Mouse (Mus musculus): ENCODE data around the gene Arhgap8. TPM values are rescaled to one million over a fixed set of nuclear protein-coding genes. Genes with fewer than 3 reads are reported as not detected.

The Arhgap8 gene
- 3.5 and 8.6 TPM in 2 replicates for polyA plus RNA-seq (2015; fragmentation: Nextera tagmentation; extraction: Ambion mirVana)

DNA sequence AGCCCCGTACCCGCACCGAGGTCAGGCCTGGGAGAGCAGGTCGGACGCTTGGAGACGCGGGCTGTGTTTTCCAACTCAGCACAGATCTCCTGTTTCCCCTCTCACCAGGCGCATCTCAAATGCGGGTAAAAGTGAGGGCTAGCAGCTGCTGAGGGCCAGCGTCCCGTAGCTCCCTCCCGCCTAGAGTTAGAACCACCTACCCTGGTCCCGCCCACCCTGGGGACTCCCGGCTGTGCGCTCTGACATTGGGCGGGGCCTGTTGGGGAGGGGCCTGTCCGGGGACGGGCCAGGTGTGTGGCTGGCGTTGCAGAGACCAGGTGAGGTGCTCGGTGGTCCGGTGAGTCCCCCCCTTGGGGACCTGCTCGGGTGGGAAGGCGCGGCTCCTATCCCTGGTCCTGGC, at the start of gene Arhgap8:
TSS of gene Arhgap8 (plus strand) at position 262 of the 400 bp plus-strand sequence.
- 5% methylated on average over 24 of the region's 24 CpGs for WGBS
- peak; percentile 63; the same call in 1 of the 2 replicates for ATAC-seq (replicated peaks; ENCODE audit: insufficient number of reproducible peaks, insufficient read depth, low FRiP score, low read depth)
- peak within 1 kb of the TSS; percentile 16; the same call in 1 of the 2 replicates for H3K27ac ChIP-seq

DNA sequence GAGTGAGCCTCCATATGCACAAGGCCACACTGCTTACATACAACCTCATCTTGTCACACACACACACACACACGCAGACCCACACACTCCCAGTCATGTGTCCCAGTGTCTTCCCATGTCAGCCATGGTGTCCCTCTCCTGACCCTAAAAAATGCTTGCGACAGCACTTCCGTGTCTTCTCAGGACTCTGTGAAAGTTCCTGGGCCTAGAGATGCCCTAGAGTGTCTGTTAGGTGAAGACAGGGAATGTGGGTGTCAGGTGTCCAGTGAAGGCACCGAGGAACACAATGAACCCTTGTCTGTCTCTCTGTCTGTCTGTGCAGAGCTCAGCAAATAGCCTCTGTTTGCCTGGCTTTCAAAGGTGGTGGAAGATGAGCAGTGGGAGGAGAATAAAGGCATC, 49.2 kb upstream of the Arhgap8 start:
- H3K27me3 ChIP-seq, result no peaks in the 10 kb centered on the region
- no peak for ATAC-seq (replicated peaks; ENCODE audit: insufficient number of reproducible peaks, insufficient read depth, low FRiP score, low read depth)
- no peak overlapping the region for H3K4me3 ChIP-seq
- H3K36me3 ChIP-seq, result no peaks in the 10 kb centered on the region
- H3K4me1 ChIP-seq (replicated peaks), result peaks cover 26% of the 10 kb centered on the region
- H3K27ac ChIP-seq, result no peak overlapping the region
- H3K9me3 ChIP-seq (replicated peaks), result no peaks in the 10 kb centered on the region
- no peak overlapping the region for H3K9ac ChIP-seq
- WGBS, result 75% methylated on average over 4 of the region's 4 CpGs
- no peak overlapping the region for H3K4me2 ChIP-seq

More for the DNA sequence above, at the start of gene Arhgap8:
- Histone ChIP-seq H3K36me3 (no peaks in the 10 kb centered on the region), H3K9me3 (replicated peaks) (no peaks in the 10 kb centered on the region), H3K4me1 (replicated peaks) (peaks cover 22% of the 10 kb centered on the region), H3K4me2 (peak within 1 kb of the TSS; percentile 83), H3K4me3 (peak within 1 kb of the TSS; percentile 52), H3K27me3 (0 out of 2 replicates have a peak, but pooled peaks cover 4% of the 10 kb centered on the region), H3K9ac (peak within 1 kb of the TSS; percentile 55)

DNA sequence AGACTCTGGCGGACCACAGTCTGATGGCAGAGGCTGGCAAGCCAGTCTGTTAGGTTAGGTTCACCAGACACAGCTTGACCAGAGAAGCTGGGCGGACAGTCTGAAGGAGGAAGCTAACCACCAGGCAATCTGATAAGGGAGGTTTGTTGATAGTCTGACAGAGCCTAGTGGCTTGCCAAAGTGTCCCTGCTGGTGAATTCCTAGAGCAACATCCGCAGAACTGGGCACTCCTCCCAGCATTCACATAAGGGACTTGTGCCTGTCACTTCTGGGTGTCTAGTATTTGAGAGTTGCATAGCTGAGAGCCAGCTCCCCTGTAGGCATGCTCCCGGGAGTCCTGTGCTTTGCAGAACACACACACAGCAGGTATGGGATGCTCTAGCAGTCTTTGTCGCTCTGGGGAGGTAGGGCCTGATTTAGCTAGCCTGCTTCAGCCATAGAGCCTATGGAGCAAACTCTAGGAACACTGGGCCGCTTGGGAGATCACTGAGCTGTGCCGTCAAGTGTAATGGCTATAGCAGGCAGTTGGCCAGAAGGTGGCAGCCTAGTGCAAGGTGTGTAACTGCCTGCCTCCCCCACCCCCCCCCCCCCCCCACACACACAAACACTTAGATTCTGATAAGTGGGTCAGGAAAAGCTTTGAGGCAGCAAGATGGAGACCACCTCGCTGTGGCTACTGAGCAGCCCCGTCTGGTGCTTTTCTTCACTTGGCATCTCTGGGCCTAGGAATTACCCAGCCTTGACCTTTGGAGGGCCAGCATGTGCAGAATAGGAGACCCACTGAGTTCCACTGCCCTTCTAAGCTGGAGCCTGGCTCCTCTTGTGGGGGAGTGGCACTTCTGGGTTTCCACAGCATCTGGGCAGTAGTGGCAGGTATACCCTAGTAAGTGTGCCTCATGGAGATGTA, 48.2 kb upstream of the Arhgap8 start:
- no peak for ATAC-seq (replicated peaks; ENCODE audit: insufficient number of reproducible peaks, insufficient read depth, low FRiP score, low read depth)
- H3K27ac ChIP-seq, result no peak overlapping the region

DNA sequence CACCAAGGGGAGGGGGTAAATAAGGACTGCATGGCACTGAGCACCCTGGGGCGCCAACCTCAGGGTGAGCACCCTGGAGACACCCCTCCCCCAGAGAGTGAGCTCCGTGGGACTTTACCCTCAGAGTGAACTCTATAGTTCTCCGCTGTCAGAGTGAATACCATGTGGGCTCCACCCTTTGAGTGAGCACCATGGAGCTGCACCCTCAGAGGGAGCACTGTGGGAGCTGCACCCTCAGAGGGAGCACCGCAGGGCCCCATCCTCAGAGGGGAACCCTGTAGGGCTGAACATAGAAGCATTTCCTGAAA, 47.6 kb upstream of the Arhgap8 start:
- Histone ChIP-seq H3K27me3 (no peaks in the 10 kb centered on the region), H3K4me3 (no peak overlapping the region), H3K9me3 (replicated peaks) (no peaks in the 10 kb centered on the region), H3K27ac (no peak overlapping the region), H3K4me2 (no peak overlapping the region), H3K9ac (no peak overlapping the region), H3K4me1 (replicated peaks) (peaks cover 22% of the 10 kb centered on the region), H3K36me3 (no peaks in the 10 kb centered on the region)
- no peak for ATAC-seq (replicated peaks; ENCODE audit: insufficient number of reproducible peaks, insufficient read depth, low FRiP score, low read depth)
- WGBS, result 85% methylated on average over 4 of the region's 4 CpGs

More for the DNA sequence above, 48.2 kb upstream of the Arhgap8 start:
- H3K4me1 ChIP-seq (replicated peaks), result peaks cover 22% of the 10 kb centered on the region
- H3K27me3 ChIP-seq, result no peaks in the 10 kb centered on the region
- no peak overlapping the region for H3K9ac ChIP-seq
- WGBS, result 41% methylated on average over 9 of the region's 9 CpGs
- H3K9me3 ChIP-seq (replicated peaks), result no peaks in the 10 kb centered on the region
- H3K36me3 ChIP-seq, result no peaks in the 10 kb centered on the region
- H3K4me2 ChIP-seq, result no peak overlapping the region
- no peak overlapping the region for H3K4me3 ChIP-seq

DNA sequence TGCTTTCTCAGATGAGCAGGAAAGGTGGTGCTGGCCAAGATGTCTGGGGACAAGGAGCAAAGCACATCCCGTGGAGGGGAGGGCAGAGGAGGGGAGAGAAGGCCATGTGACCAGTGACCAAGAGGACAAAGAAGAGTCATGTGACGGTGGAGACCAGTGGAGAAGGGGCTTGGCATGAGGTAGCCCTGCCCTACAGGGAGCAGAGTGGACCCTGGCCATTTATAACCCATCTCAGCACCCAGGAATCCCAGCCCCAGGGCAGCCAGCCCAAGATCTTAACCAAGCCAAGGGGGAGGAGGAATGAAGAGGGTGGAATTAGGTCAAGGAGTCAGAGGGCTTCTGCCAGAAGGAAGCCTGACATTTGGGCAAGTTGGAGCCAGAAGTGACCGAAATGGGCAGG, 47.2 kb upstream of the Arhgap8 start:
- Histone ChIP-seq H3K9me3 (replicated peaks) (no peaks in the 10 kb centered on the region), H3K4me2 (no peak overlapping the region), H3K27me3 (no peaks in the 10 kb centered on the region), H3K36me3 (no peaks in the 10 kb centered on the region), H3K9ac (no peak overlapping the region), H3K4me3 (no peak overlapping the region), H3K27ac (no peak overlapping the region), H3K4me1 (replicated peaks) (peaks cover 22% of the 10 kb centered on the region)
- WGBS, result 68% methylated on average over 3 of the region's 3 CpGs
- no peak for ATAC-seq (replicated peaks; ENCODE audit: insufficient number of reproducible peaks, insufficient read depth, low FRiP score, low read depth)

DNA sequence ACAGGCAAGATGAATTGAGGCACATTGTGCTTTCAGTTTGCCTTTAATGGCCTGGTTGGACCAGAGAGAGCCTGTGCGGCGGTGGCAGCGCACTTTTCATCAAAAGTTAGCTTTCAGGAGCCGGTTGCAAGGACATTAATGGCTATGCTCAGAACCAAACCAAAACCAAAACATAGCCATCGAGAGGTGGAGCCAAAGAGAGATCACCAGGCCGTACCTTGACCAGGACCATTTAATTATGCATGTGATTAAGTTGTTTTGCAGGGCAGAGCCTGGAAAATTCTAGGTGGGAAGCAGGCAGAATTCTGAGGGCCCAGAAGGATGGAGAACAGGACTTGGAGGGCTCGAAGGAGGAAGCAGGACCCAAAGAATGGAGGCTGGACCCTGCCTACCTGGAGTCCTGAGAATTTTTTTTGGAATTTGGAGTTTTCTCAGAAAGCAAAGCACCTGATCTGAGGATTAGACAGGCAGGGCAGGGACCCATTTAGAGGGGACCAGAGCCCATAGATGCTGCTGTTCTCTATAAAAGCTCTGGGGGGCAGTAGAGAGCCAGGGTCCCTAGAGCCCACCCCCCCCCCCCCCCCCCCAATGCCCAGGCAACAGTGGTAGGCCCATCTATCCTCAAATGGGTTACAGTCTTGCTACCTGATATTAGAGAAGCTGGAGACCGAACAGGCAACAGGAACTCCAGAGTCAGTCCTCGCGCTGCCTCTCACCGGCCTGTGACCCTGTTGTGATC, 45.4 kb upstream of the Arhgap8 start:
- H3K27me3 ChIP-seq, result no peaks in the 10 kb centered on the region
- no peaks in the 10 kb centered on the region for H3K9me3 ChIP-seq (replicated peaks)
- no peak overlapping the region for H3K4me3 ChIP-seq
- no peak overlapping the region for H3K4me2 ChIP-seq
- no peak overlapping the region for H3K27ac ChIP-seq
- H3K9ac ChIP-seq, result no peak overlapping the region
- no peak for ATAC-seq (replicated peaks; ENCODE audit: insufficient number of reproducible peaks, insufficient read depth, low FRiP score, low read depth)
- no peaks in the 10 kb centered on the region for H3K36me3 ChIP-seq
- H3K4me1 ChIP-seq (replicated peaks), result peaks cover 13% of the 10 kb centered on the region
- WGBS, result 84% methylated on average over 11 of the region's 11 CpGs

DNA sequence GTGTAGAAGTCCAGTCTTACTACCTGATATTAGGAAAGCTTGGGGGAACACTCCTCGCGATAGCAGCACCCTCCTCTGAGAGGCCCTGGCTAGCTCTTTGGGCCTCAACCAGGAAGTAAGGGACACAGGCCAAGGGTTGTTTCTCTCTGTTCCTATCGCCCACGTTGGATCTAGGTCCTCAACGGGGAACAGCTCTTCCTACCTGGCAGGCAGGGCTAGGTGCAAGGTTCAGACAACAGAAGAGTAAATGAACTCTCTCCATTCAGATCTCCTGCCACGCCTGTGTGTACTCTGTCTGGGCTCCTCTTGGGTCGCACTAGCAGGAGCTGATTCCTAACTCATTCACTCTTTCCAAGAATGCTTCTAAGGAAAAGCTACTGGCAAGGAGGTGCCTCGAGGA, 44.5 kb upstream of the Arhgap8 start:
- H3K9ac ChIP-seq, result no peak overlapping the region
- H3K36me3 ChIP-seq, result no peaks in the 10 kb centered on the region
- no peaks in the 10 kb centered on the region for H3K9me3 ChIP-seq (replicated peaks)
- WGBS, result 63% methylated on average over 8 of the region's 8 CpGs
- H3K4me1 ChIP-seq (replicated peaks), result peaks cover 13% of the 10 kb centered on the region
- no peak overlapping the region for H3K4me3 ChIP-seq
- ATAC-seq (replicated peaks; ENCODE audit: insufficient number of reproducible peaks, insufficient read depth, low FRiP score, low read depth), result no peak
- H3K27ac ChIP-seq, result no peak overlapping the region
- H3K27me3 ChIP-seq, result no peaks in the 10 kb centered on the region
- H3K4me2 ChIP-seq, result no peak overlapping the region

DNA sequence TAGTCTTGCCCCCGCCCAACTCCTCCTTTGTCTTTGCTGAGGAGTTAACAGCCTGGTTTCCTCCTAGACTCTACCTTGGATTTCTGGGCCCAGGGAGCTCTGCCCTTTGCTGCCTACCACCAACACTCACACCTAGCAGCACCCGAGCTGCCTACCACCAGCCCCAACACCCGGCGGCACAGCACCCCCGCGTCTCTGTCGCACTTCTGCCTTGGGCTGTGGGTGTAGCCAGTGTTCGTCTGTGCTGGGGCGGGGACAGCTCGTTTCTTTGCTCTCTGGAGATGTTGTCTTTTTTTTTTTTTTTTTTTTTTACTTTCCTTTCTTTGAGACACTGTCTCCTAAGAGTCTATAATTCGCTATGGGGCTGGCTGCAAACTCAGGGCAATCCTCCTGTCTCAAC, 41.9 kb upstream of the Arhgap8 start:
- Histone ChIP-seq H3K9ac (no peak overlapping the region), H3K4me3 (no peak overlapping the region), H3K27ac (no peak overlapping the region), H3K4me2 (no peak overlapping the region), H3K27me3 (no peaks in the 10 kb centered on the region), H3K36me3 (no peaks in the 10 kb centered on the region), H3K4me1 (replicated peaks) (peaks cover 24% of the 10 kb centered on the region), H3K9me3 (replicated peaks) (no peaks in the 10 kb centered on the region)
- 59% methylated on average over 11 of the region's 11 CpGs for WGBS
- ATAC-seq (replicated peaks; ENCODE audit: insufficient number of reproducible peaks, insufficient read depth, low FRiP score, low read depth), result no peak

DNA sequence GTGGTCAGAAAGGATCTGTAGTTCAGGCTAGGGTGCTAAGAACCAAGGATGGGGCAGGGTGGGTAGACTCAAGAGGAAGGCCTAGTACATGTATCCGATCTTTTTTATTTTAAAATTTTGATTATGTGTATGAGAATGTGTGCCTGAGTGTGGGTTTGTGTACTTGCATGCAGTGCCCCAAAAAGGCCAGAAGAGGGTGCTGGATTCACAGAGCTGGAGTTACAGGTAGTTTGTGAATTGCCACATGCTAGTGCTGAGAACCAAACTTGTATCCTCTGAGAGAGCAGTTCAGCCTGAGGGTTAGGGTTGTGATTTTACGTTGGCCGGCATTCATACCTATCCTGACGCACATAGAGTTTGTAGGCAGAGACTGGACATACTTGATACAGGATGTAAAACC, 40.8 kb upstream of the Arhgap8 start:
- H3K4me2 ChIP-seq, result no peak overlapping the region
- H3K27me3 ChIP-seq, result no peaks in the 10 kb centered on the region
- no peak for ATAC-seq (replicated peaks; ENCODE audit: insufficient number of reproducible peaks, insufficient read depth, low FRiP score, low read depth)
- H3K4me3 ChIP-seq, result no peak overlapping the region
- H3K36me3 ChIP-seq, result no peaks in the 10 kb centered on the region
- peaks cover 30% of the 10 kb centered on the region for H3K4me1 ChIP-seq (replicated peaks)
- no peak overlapping the region for H3K9ac ChIP-seq
- no peak overlapping the region for H3K27ac ChIP-seq
- no peaks in the 10 kb centered on the region for H3K9me3 ChIP-seq (replicated peaks)
- 90% methylated on average over 4 of the region's 4 CpGs for WGBS

DNA sequence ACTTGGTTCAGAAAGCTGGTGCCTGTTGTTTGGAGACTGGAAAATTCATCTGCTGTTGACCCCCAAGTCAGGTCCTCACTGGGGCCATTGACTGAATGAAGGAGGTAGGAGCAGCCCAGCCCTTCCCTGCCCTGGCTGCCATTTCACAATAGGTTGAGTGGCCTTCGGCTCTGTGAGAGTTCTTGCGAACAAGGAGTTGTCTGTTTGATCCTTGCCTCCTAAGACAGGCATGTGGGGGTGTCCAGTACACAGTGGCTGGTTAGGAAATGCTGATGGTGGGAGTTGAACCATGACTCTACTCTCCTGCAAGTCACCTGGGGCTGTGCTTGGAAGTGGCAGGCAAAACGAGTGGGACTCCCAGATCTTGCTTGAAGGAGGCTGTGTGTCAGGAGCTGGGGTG, 40.1 kb upstream of the Arhgap8 start:
- H3K9me3 ChIP-seq (replicated peaks), result no peaks in the 10 kb centered on the region
- H3K4me2 ChIP-seq, result no peak overlapping the region
- 70% methylated on average over 3 of the region's 3 CpGs for WGBS
- ATAC-seq (replicated peaks; ENCODE audit: insufficient number of reproducible peaks, insufficient read depth, low FRiP score, low read depth), result no peak
- H3K4me3 ChIP-seq, result no peak overlapping the region
- no peak overlapping the region for H3K27ac ChIP-seq
- peaks cover 32% of the 10 kb centered on the region for H3K4me1 ChIP-seq (replicated peaks)
- no peaks in the 10 kb centered on the region for H3K27me3 ChIP-seq
- H3K9ac ChIP-seq, result no peak overlapping the region
- no peaks in the 10 kb centered on the region for H3K36me3 ChIP-seq

DNA sequence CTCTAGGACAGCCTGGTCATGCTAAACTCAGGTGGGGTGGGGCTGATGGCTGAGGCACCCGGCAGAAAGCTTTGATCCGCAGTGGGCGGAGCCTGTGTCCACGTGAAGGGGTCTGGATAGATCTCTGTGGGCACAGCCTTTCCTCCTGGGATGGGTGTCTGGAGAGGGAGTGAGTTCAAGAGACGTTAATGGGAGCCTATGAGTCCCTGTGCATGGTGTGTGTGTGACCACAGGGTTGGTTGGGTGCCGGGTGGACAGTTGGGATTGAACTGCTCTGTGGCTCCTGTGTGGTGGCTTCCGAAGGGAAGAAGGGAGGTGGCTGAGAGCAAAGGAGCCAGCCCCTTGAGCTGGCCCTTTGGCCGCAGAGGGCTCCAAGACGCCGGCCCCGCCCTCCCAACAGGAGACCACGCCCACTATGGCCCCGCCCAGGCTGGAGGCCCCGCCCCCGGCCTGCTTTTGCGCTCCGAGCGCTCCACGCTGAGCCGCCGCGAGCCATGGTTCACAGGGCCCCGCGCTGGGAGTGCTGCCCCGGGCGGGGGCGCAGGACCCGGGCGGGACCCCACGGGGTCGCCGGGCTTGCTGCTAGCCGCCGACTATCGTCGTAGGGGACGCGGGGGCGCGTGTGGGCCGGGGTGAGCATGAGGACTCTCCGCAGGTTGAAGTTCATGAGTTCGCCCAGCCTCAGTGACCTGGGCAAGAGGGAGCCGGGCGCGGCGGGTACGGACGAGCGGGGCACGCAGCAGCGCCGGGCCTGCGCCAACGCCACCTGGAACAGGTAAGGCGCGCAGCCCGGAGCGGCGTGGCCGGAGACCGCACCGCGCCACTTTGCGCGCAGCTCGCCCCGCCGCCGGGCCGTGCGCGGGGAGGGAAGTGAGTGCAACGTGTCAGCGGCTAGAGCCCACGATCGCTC, 39.1 kb upstream of the Arhgap8 start:
- peak overlapping the region; percentile 94 for H3K4me2 ChIP-seq
- no peaks in the 10 kb centered on the region for H3K9me3 ChIP-seq (replicated peaks)
- ATAC-seq (replicated peaks; ENCODE audit: insufficient number of reproducible peaks, insufficient read depth, low FRiP score, low read depth), result peak; percentile 79
- under 1% methylated on average over 55 of the region's 77 CpGs for WGBS
- H3K4me3 ChIP-seq, result peak overlapping the region; percentile 75
- H3K9ac ChIP-seq, result peak overlapping the region; percentile 78
- H3K36me3 ChIP-seq, result no peaks in the 10 kb centered on the region
- H3K27me3 ChIP-seq, result no peaks in the 10 kb centered on the region
- peak overlapping the region; percentile 71 for H3K27ac ChIP-seq
- H3K4me1 ChIP-seq (replicated peaks), result peaks cover 38% of the 10 kb centered on the region
